15 mouse cellular contexts compared by ENCODE assay signal in genomic region chr3:20989486-20989970, GRCm38 (mm10).
"Had no signal": no experiment of that assay in that cellular context is flagged by ENCODE, and none has a peak within 500 bp of the region (broad histone marks: within the 10 kb centered on the region; RNA-seq: fewer than 3 reads in every experiment).

No protein-coding gene starts in this region.

- H3K27ac ChIP-seq: limb, embryonic 10.5 days; limb, embryonic 13.5 days; liver, embryonic 12.5 days; liver, embryonic 15.5 days; lung, embryonic 15.5 days; macrophage had no signal

- H3K4me1 ChIP-seq: liver, embryonic 15.5 days had no signal

- H3K4me2 ChIP-seq: limb, embryonic 13.5 days; liver, embryonic 12.5 days; liver, embryonic 15.5 days; lung, embryonic 15.5 days had no signal

- H3K36me3 ChIP-seq: limb, embryonic 10.5 days; limb, embryonic 13.5 days; liver, embryonic 12.5 days; liver, embryonic 15.5 days; lung, embryonic 15.5 days had no signal

- ATAC-seq: liver, embryonic 12.5 days had no signal

- DNase-seq: kidney, adult 9 months; kidney, postnatal 14 days; kidney, postnatal 4 days; liver; lung, adult 18-20 months; lung, postnatal 14 days; midbrain, embryonic 14.5 days; thymus, adult 18-20 months; thymus, postnatal 36 days had no signal

- H3K4me3 ChIP-seq: limb, embryonic 10.5 days; limb, embryonic 13.5 days; liver, embryonic 12.5 days; liver, embryonic 15.5 days; lung, embryonic 15.5 days had no signal

- H3K27me3 ChIP-seq: limb, embryonic 13.5 days; liver, embryonic 12.5 days; liver, embryonic 15.5 days; lung, embryonic 15.5 days had no signal

- H3K9ac ChIP-seq: limb, embryonic 13.5 days; liver, embryonic 12.5 days; liver, embryonic 15.5 days; lung, embryonic 15.5 days had no signal

- H3K9me3 ChIP-seq: limb, embryonic 10.5 days; limb, embryonic 13.5 days; liver, embryonic 12.5 days; liver, embryonic 15.5 days; lung, embryonic 15.5 days had no signal
